Mouse (Mus musculus) layer of hippocampus, postnatal 10 days (tissue): ENCODE measurements around the gene Lamb2. TPM values are rescaled to one million over a fixed set of nuclear protein-coding genes. Genes with fewer than 3 reads are reported as not detected.

Experiments used
- DNase-seq, 2 experiments: peaks; one replicate each; pipeline ENCODE4 v3.0.0; 2021; ENCODE audit warnings: low spot score in 2 of 2
- total RNA-seq, 2 experiments: library from RNA; stranded (reverse); gene quantifications; 2 replicates each; pipeline ENCODE4 v1.2.3; 2021

Gene Lamb2
- total RNA-seq, 2 experiments from 2014 or later: 36.9 to 39.4 TPM

DNA sequence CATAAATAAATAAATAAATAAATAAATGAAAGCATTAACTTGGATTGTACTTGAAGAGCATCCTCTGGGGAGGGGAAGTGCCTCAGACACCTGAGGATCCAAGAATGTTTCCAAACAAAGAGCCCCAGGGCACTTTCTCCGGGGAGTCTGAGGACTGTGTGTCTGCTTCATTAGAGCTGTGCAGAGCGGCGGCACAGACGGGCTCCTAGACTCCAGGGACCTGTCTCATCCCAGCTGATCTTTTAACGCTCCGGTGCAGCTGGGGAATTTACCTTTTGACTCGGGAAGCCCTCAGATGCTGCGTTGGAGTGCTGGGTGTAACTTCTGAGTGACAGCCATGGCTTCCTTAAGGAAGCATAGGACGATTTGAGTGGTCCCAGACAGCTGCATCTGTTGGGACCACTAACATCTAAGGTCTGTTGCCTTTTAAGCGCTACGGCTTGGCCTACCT is 18.3 kb upstream of the Lamb2 start, which contains the start of gene Klhdc8b:
Gene Klhdc8b (minus strand): TSS at position 401 of the 451 bp plus-strand sequence.
- DNase-seq: no peak

GRCm38 (mm10) chr9:108461675-108462074 is 17.9 kb upstream of the Lamb2 start:
- no peak for DNase-seq

- DNase-seq: no peak
Observed at GRCm38 (mm10) chr9:108462192-108462591, 17.3 kb upstream of the Lamb2 start.

- no peak for DNase-seq
Observed at GRCm38 (mm10) chr9:108463713-108464112, 15.8 kb upstream of the Lamb2 start.

- no peak for DNase-seq
Observed at GRCm38 (mm10) chr9:108466219-108466618, 13.3 kb upstream of the Lamb2 start.

DNA sequence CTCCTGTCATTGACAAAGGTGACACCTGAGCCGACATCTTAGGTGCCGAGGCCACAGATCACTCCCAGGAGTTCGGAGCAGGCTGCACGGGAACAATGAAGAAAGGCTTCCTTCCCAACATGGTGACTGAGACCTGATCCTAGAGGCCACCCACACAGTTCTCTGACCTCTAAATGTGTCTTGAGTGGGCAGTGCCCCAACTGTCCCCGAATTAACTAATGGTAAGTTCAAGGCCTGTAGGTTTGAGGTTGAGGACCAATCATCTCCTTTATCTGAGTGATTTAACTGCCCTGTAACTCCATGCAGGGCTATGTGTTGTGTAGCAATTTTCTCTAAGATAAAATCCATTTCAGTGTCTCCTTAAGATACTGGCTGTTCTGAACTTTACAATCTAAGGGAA is 10.1 kb upstream of the Lamb2 start:
- DNase-seq: no peak

GRCm38 (mm10) chr9:108469845-108470244 is 9.7 kb upstream of the Lamb2 start:
- DNase-seq: no peak

DNA sequence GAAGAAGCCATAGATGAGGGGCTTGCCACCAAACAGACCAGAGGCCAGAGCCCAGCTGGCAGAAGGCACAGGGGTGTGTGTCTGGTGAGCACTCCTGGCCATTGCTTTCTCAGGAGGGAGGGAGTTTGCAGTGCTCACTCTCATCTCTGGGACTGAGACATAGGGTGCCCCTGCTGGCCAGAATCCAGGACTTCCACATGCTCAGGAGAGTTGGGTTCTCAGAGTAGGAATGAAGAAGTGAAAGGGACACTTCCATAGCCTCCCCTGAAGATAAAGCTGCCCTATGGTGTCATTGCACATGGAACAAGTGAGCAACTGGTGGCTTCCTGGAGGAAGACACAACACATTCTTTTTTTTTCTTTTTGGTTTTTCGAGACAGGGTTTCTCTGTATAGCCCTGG is 5.0 kb upstream of the Lamb2 start:
- no peak for DNase-seq

- peak; percentile 62 to 75 for DNase-seq
Observed at GRCm38 (mm10) chr9:108478638-108479156, 839 bp upstream of the Lamb2 start.

DNA sequence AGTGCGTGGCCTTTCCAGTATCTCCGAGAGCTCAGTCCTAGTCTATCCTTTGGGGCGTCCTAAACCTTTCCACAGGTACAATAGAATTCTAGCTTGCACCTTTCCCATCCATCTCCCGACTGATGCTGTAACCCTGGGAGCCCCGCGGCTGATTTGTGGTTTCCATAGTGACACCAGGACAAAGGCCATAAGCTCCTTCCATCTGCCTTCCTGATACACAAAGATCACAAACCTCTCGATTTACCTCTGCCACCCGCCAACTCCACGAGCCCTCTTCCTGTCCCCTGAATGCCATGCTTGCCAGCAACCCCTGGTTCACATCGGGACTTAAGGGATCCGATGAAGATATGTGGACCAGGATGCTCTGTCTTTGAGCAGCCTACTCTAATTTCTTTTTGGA is 295 bp upstream of the Lamb2 start:
- no peak for DNase-seq

- DNase-seq: no peak
Observed at GRCm38 (mm10) chr9:108480813-108481519, 1.4 kb downstream of the Lamb2 start.

- DNase-seq: no peak
Observed at GRCm38 (mm10) chr9:108481520-108482210, 2.1 kb downstream of the Lamb2 start.

- DNase-seq: no peak
Observed at GRCm38 (mm10) chr9:108483051-108483790, 3.7 kb downstream of the Lamb2 start.

DNA sequence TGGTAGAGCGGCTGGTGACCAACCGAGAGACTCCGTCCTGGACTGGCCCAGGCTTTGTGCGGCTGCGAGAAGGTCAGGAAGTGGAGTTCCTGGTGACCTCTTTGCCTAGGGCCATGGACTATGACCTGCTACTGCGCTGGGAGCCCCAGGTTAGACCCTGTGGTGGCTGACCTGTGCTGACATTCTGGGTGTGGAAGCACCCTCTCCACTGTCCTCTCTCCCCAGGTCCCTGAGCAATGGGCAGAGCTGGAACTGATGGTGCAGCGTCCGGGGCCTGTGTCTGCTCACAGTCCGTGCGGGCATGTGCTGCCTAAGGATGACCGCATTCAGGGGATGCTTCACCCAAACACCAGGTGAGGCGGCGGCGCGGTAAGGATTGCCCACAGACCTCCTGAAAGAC is 4.5 kb downstream of the Lamb2 start:
- DNase-seq: no peak

- DNase-seq: no peak
Observed at GRCm38 (mm10) chr9:108485301-108485875, 5.9 kb downstream of the Lamb2 start.

DNA sequence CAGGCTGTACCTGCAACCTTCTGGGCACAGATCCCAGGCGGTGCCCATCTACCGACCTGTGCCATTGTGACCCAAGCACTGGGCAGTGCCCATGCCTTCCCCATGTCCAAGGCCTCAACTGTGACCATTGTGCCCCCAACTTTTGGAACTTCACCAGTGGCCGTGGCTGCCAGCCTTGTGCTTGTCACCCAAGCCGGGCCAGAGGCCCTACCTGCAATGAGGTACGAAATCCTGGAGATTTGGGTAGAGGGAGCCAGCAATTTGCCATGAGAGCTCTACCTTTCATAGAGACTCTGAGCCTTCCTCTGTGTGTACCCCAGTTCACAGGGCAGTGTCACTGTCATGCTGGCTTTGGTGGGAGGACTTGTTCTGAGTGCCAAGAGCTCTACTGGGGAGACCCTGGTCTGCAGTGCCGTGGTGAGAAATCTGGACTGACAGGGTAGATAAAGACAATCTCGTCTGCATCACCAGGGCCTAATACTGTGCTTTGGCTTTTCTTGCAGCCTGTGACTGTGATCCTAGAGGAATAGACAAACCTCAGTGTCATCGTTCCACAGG is 7.5 kb downstream of the Lamb2 start:
- DNase-seq: no peak

GRCm38 (mm10) chr9:108488403-108488802 is 8.9 kb downstream of the Lamb2 start:
- DNase-seq: no peak

DNA sequence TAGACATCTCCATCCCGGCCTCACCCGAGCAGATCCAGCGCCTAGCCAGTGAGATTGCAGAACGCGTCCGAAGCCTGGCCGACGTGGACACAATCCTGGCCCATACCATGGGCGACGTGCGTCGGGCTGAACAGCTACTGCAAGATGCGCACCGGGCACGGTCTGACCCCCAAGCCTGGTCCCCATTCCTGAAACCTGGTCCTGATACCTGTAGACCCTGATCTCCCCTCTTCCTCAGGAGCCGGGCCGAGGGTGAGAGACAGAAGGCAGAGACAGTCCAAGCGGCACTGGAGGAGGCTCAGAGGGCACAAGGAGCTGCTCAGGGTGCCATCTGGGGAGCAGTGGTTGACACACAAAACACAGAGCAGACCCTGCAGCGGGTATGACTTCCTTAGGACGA is 9.7 kb downstream of the Lamb2 start:
- DNase-seq: no peak

- peak in 1 of 2 experiments; percentile 22 for DNase-seq
Observed at GRCm38 (mm10) chr9:108489702-108490558, 10.4 kb downstream of the Lamb2 start.
